ENCODE assay signal across 9 mouse cellular contexts in genomic region chr10:63421739-63422735, GRCm38 (mm10). TPM values are rescaled to one million over a fixed set of nuclear protein-coding genes. Genes with fewer than 3 reads are reported as not detected.
A peak's percentile ranks its signal among the peaks of the same experiment; 100 is the strongest.
DNase-seq lines count a peak whose midpoint lies in the region; ATAC-seq and TF ChIP-seq lines count a peak whose summit lies in the region.
"Had no signal": no experiment of that assay in that cellular context is flagged by ENCODE, and none has a peak within 500 bp of the region (broad histone marks: within the 10 kb centered on the region; RNA-seq: fewer than 3 reads in every experiment).

TSS of gene Gm7075 (minus strand) at chr10:63421789.

- no peaks in the 10 kb centered on the region for H3K36me3 ChIP-seq in intestine, postnatal 0 days (ENCODE audit: control insufficient read depth, insufficient read depth)
- no peaks in the 10 kb centered on the region for H3K36me3 ChIP-seq in intestine, embryonic 15.5 days
- no peaks in the 10 kb centered on the region for H3K36me3 ChIP-seq in lung, postnatal 0 days (ENCODE audit: insufficient read depth, low read length)
- H3K36me3 ChIP-seq: neural tube, embryonic 12.5 days had no signal

- no peaks in the 10 kb centered on the region for H3K27me3 ChIP-seq in intestine, postnatal 0 days (replicated peaks; ENCODE audit: control insufficient read depth, insufficient read depth, low read length)
- H3K27me3 ChIP-seq in intestine, embryonic 15.5 days (replicated peaks), result no peaks in the 10 kb centered on the region
- H3K27me3 ChIP-seq in lung, postnatal 0 days (replicated peaks; ENCODE audit: insufficient read depth, low read length), result no peaks in the 10 kb centered on the region
- H3K27me3 ChIP-seq: neural tube, embryonic 12.5 days had no signal

- H3K4me2 ChIP-seq in intestine, postnatal 0 days (replicated peaks; ENCODE audit: low read depth), result no peak within 1 kb of the TSS
- no peak within 1 kb of the TSS for H3K4me2 ChIP-seq in intestine, embryonic 15.5 days (replicated peaks)
- H3K4me2 ChIP-seq in lung, postnatal 0 days (replicated peaks; ENCODE audit: low read depth, low read length), result no peak within 1 kb of the TSS
- H3K4me2 ChIP-seq: neural tube, embryonic 12.5 days had no signal

- no peak within 1 kb of the TSS for H3K27ac ChIP-seq in intestine, postnatal 0 days (ENCODE audit: low read depth, low read length)
- no peak within 1 kb of the TSS for H3K27ac ChIP-seq in intestine, embryonic 15.5 days
- no peak within 1 kb of the TSS for H3K27ac ChIP-seq in lung, postnatal 0 days (ENCODE audit: low read length)
- H3K27ac ChIP-seq: neural tube, embryonic 12.5 days had no signal

- no peaks in the 10 kb centered on the region for H3K9me3 ChIP-seq in intestine, postnatal 0 days (ENCODE audit: control insufficient read depth)
- H3K9me3 ChIP-seq in intestine, embryonic 15.5 days, result no peaks in the 10 kb centered on the region
- H3K9me3 ChIP-seq in lung, postnatal 0 days (ENCODE audit: low read length), result no peaks in the 10 kb centered on the region
- H3K9me3 ChIP-seq: neural tube, embryonic 12.5 days had no signal

- no peaks in the 10 kb centered on the region for H3K4me1 ChIP-seq in intestine, postnatal 0 days (replicated peaks; ENCODE audit: control insufficient read depth, insufficient read depth, low read length)
- H3K4me1 ChIP-seq in intestine, embryonic 15.5 days (replicated peaks), result no peaks in the 10 kb centered on the region
- no peaks in the 10 kb centered on the region for H3K4me1 ChIP-seq in lung, postnatal 0 days (ENCODE audit: insufficient read depth, low read depth, low read length)
- H3K4me1 ChIP-seq: neural tube, embryonic 12.5 days had no signal

- no peak for TF ChIP-seq EP300 in lung, postnatal 0 days (IDR thresholded peaks at IDR 0.05)

- no peak within 1 kb of the TSS for H3K9ac ChIP-seq in intestine, postnatal 0 days (ENCODE audit: low read depth, low read length)
- no peak within 1 kb of the TSS for H3K9ac ChIP-seq in intestine, embryonic 15.5 days
- H3K9ac ChIP-seq in lung, postnatal 0 days (replicated peaks; ENCODE audit: low read depth), result no peak within 1 kb of the TSS
- H3K9ac ChIP-seq: neural tube, embryonic 12.5 days had no signal

- 89% methylated on average over 18 of the region's 18 CpGs for WGBS in intestine, postnatal 0 days
- 86% methylated on average over 18 of the region's 18 CpGs for WGBS in intestine, embryonic 15.5 days
- WGBS in lung, postnatal 0 days, result 86% methylated on average over 18 of the region's 18 CpGs

- peak; percentile 59 for TF ChIP-seq CTCF in intestine, postnatal 0 days (IDR thresholded peaks at IDR 0.05; ENCODE audit: low read depth)
- TF ChIP-seq CTCF in lung, postnatal 0 days (IDR thresholded peaks at IDR 0.05), result peak; percentile 70

- ATAC-seq in intestine, postnatal 0 days, result no peak
- no peak for ATAC-seq in intestine, embryonic 15.5 days
- no peak for ATAC-seq in lung, postnatal 0 days

- peak; percentile 62 for DNase-seq in CD4-positive helper T cell, adult 2 months (ENCODE audit: low read depth, low spot score)
- peak; percentile 77 for DNase-seq in MEL-GATA-1-ER (ENCODE audit: extremely low read depth, low read depth)
- peak; percentile 48 for DNase-seq in forelimb bud, embryonic 11.5 days (ENCODE audit: low read depth, low spot score)
- DNase-seq in lung, postnatal 0 days (ENCODE audit: low spot score), result peak; percentile 27
- peak; percentile 79 to 89 for DNase-seq in spleen, postnatal 4 days (ENCODE audit: low spot score in 2 of 2)

- H3K4me3 ChIP-seq in intestine, postnatal 0 days (ENCODE audit: low read depth, low read length), result no peak within 1 kb of the TSS
- H3K4me3 ChIP-seq in intestine, embryonic 15.5 days (replicated peaks), result no peak within 1 kb of the TSS
- no peak within 1 kb of the TSS for H3K4me3 ChIP-seq in lung, postnatal 0 days (ENCODE audit: low read depth, low read length)
- H3K4me3 ChIP-seq: neural tube, embryonic 12.5 days had no signal

RNA-seq across cellular contexts. Expression of gene Gm7075, which starts in this region (rescaled TPM):
- polyA plus RNA-seq in intestine, postnatal 0 days (2015; fragmentation: Nextera tagmentation; extraction: Ambion mirVana), result not detected in 2 replicates
- not detected in 2 replicates for polyA plus RNA-seq in intestine, embryonic 15.5 days (2015; fragmentation: Nextera tagmentation; extraction: Ambion mirVana)
- not detected in 2 replicates for polyA plus RNA-seq in lung, postnatal 0 days (2015; fragmentation: Nextera tagmentation; extraction: Ambion mirVana)
- polyA plus RNA-seq: heart, embryonic 14.5 days; neural tube, embryonic 12.5 days had no signal

Comparison
In these comparisons a context has a peak if more than half of its experiments do, and no peak if none do; other contexts are left out.
1. Peak in DNase-seq in lung, postnatal 0 days; RNA of the gene not detected or under 1 TPM.
2. DNase-seq: peak in every context shown above with its lines; median percentile 84 in spleen, postnatal 4 days; 77 in MEL-GATA-1-ER; 62 in CD4-positive helper T cell, adult 2 months; 48 in forelimb bud, embryonic 11.5 days; 27 in lung, postnatal 0 days.